Mouse (Mus musculus): ENCODE results near the gene Nkx2-1.
"Not testable (repeated sequence)": the region's sequence is repeated elsewhere in the genome, so short reads cannot be mapped to it uniquely, and the experiment has no call there.

Nkx2-1 gene

DNA sequence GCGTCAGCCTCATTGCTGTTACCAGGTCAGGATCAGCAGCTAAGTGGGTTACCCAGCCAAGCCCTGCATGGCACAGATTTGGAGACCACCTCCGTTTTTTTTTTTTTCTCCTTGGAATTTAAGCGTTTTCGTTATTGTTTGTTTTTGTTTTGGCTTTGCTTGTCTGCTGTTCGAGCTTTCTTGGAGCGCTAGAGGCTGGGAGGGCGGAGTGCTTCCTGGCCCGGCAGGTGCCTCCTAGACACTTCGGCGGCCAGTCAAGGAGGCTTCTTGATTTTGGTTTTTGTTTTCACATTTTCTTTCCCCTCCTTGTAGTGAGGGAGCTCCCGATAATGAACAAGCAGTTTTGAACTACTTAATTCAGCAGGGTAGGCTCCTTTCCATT lies at the start of gene Nkx2-1:
Gene Nkx2-1 (minus strand): TSS at position 25 of the 382 bp plus-strand sequence.
- no peak for DNase-seq

DNA sequence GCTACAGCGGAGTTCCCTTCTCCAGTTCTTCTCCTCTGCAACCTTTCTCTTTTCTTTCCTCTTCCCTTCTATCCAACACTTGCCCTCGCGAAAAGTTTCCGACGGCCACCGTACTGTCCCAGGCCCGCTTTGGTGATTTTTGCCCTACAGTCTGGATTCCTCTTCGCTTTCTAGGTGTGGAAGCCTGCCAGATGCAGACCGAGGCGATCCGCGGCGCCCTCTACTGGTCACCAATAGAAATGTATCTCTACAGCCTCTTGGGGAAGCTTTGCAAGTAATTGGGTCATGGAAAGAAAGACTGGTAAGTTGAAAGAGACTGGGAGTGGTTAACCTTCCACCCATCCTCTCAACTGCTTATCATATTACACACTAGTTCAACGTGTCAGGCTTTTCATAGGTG lies 4.4 kb upstream of the Nkx2-1 start:
- peak; percentile 78 for DNase-seq

DNA sequence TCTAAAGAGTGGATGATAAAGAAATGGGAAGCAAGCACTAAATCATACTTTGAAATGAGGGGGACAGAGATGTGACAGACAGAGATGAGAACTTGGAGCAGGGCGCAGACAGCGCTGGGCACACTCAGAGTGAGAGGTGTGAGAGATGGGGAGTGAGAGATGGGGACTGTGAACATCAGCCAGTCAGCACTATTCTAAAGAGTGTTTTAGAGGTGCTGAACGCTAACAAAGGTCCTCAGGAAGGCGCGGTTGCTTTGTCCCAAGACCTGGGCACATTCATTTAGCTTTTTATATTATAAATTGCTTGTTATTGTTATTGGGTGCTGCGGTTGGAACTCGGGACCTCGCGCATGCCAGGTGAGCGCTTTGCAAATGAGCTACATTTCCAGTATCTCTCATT lies 3.9 kb upstream of the Nkx2-1 start:
- DNase-seq = no peak

DNA sequence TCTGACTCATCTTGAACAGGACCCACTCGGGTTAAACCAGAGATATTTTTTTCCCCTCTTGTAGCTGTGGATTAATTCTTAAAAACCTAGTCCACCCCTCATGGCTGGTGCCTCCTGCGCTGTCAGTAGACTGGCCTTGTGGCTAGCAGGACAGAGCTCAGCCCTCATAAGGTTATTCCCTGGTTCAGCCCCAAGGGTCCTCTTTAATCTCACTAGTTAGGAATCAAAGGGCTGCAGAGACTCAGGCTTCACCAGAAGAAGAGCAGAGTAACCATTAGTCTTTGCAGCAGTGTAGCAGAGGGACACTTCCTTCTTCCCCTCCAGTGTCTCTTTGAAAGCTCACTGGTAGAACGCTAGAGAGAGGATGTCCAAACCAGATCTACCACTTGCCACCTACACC lies 1.9 kb upstream of the Nkx2-1 start:
- no peak for DNase-seq

DNA sequence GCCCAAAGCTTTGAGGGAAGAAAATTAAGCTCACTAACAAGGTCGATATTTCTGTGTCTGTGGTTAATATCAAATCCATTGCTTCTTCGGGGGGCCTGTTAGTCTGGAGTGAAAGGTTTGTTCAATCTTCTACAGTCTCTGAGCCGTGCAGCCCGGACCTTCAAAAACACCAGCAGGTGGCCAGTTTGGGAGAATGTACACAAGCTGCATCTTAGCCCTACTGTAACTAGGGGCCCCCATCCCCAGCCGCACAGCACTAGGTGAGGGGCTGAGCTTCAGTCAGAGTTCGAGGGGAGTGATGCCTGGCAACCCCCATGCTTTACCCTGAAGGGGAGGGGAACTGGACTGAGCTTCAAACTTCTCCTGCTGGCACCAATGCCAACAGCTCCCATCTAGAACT lies 1.2 kb upstream of the Nkx2-1 start:
- no peak for DNase-seq

DNA sequence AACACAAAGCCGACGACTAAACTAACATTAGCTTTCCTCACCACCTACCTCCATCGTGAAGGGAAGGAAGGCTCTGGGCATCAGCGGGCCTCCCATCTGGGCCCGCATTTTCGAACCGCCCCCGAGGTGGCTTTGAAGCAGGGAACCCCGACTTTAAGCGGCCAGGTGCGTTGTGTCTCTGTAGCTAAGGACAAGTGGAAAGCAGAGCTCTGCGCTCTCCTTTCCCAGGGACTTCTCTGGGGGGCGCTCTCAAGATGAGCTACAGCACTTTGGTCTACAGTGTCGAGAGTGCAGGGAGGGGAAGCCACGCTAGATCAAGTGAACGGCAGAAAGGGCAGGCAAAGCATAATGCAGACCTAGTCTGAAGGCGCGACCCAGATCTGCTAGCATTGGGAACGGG lies 634 bp upstream of the Nkx2-1 start:
- DNase-seq = no peak

DNA sequence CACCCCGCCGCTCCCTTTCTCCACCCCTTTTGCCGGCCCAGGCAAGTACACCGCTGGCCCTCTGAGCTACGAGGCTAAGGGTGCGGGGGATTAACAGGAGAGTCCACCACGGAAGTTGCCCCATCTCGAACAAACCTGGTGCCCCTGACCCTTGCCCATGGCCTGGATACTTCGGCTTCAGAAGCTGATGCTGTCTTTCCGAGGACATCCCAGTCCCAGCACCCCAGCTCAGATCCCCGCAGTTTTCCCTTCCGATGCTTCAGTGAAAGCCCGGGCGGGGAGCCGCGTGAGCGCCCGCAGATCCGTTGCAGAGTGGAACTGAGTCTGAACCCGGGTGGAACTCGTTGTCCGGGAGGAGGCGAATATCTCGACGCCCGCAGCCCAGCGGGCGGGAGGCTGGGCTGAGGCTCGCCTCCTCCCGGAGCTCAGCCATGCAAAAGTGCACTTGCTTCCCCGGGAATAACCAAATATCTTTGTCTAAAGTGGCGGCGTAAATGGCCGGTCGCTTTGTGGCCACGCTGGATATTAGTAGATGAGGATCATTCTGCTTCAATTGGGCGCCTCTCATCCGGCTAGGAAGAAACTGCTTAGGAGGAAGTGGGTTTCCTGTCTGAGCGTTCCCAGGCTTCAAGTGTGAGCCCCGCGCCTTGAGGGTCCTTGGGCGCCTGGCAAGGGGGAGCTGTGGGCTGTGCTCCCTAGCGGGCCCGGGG lies 379 bp downstream of the Nkx2-1 start:
- no peak for DNase-seq

DNA sequence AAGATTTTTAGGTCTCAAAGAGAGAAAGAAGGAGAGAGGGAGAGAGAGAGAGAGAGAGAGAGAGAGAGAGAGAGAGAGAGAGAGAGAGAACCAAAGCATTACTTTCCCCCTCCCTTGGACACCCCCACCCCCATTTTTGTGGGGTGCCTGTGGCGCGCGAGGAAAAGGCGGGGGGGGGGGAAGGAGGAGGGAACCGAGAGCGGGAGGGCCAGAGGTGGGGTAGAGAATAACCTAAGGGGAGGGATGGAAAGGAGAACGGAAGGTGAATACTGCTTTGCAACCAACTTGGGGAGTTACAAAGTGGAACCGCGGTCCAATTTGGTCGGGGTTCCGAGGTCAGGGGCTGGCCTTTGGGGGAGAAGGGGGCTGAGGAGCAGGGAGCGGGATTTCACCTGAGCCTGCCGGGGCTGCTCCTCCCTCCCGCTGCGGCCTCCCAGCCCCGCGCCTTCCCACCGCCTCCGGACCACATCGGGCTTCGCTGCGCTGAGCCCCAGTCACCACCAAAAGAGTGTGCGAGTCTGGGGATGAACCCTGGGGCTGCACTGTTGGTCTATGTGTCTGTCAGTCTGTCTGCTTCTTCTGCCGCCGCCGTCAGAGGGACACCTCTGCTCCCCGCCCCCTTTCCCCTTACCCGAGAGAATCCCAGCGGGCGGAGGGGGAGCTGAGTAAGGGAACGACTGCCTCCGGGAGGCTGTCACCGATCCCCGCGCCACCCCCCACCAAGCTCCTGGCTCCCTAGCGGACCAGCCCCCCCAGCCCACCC lies 1.1 kb downstream of the Nkx2-1 start:
- no peak for DNase-seq

DNA sequence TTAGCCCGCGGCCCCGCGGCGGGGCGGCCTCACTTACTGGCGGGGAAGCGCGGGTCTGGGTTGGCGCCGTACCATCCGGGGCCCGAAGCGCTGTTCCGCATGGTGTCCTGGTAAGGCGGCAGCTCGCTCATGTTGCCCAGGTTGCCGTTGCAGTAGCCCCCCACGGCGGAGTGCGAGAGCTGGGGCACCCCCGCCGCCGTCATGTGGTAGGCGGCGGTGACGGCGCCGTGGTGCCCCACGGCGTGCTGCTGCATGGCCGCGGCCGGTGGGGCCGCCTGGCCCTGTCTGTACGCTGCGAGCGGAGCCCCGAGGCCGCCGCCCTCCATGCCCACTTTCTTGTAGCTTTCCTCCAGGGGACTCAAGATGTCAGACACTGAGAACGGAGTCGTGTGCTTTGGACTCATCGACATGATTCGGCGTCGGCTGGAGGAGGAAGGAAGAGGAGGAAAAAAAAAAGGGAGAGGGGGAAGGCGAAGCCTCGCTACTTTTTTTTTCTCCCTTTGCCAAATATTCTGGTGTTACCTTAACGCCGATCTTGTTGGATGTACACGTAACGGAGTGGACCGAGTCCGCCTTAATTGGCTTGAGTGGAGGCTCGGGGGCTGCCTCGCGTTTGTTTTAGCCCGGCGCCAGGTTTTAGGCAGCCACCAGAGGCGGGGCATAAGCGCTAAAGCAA lies 1.9 kb downstream of the Nkx2-1 start:
- no peak for DNase-seq

DNA sequence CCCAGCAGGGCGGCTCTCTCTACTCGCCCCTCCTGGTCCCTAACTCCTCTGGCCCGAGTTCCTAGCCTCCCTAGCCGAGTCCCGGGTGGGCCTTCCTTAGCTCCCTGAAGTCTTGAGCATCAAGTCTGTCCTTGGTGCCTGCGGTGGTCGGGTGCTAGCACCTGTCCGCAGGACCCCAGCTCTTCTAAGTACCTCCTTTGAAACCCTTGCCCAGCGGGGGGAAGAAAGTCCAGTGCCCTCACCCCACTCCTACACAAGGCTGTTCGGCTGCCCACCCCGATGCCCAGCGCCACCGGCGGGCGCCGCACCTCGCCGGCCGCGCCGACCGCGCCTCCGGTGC lies 2.4 kb downstream of the Nkx2-1 start:
- DNase-seq = no peak

DNA sequence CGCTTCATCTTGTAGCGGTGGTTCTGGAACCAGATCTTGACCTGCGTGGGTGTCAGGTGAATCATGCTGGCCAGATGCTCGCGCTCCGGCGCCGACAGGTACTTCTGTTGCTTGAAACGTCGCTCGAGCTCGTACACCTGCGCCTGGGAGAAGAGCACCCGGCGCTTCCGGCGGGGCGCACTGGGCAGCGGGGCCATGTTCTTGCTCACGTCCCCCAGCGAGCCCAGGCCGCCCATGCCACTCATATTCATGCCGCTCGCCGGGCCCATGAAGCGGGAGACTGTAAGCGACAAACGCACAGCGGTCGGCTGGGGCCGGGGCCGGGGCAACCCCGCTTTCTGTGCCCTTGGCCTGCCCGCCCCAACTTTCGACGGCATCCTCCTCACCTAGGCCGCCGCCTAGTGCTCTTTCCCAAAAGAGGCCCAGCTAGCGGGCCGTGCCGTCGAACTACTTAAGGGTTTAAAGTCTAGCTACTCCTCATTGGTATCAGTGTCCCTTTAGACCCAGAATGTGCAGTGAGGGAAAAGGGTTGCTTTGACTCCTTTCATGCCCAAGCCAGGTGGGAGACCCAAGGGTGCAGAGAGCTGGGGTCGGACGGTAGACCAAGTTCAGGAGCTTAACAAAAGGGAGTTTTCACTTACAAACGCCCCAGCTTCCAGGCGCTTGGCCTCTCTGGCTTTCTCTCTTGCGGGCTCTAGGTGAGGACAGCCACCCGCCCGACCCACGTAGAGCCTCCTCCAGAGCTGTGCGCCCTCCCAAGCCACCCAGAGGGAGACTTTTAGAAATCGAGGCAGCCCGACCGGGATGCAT lies 3.0 kb downstream of the Nkx2-1 start:
- no peak for DNase-seq

DNA sequence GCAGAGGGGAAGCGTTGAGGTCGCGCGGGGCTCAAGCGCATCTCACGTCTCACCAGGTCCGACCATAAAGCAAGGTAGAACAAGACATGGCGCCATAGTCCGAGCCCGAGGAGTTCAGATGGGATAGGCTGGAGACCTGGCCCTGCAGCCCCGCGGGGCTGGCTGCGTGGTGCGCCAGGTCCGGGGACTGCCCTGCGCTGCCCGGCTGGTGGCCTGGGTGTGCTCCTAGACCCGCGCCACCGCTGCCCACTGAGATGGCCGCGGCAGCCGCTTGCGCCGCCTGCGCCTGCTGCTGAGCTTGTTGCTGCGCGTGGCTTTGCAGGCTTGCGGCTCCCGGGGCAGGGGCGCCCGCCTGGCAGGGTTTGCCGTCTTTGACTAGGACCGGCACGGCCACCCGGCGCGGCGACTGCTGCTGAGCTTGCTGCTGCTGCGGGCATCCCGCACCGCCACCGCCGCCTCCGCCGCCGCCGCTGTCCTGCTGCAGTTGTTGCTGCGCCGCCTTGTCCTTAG lies 3.7 kb downstream of the Nkx2-1 start:
- no peak for DNase-seq

DNA sequence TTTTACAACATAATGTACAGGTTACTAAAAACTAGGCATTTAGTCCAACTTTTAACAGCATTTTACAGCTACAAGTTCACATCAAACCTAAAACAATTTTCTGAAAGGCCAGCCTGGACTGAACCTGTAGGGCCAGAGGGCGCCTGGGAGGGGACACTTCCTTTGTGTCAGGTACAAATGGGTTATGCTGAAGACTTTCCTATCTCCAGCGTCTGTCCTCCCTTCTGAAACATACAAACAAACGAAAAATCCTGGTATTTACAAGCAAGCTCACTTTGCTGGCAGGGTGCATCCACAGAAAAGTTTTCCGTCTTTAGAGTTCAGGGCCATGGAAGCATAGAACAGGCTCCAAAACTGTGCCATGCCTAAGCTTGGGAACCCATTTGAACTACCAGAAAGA lies 4.6 kb downstream of the Nkx2-1 start:
- no peak for DNase-seq

DNA sequence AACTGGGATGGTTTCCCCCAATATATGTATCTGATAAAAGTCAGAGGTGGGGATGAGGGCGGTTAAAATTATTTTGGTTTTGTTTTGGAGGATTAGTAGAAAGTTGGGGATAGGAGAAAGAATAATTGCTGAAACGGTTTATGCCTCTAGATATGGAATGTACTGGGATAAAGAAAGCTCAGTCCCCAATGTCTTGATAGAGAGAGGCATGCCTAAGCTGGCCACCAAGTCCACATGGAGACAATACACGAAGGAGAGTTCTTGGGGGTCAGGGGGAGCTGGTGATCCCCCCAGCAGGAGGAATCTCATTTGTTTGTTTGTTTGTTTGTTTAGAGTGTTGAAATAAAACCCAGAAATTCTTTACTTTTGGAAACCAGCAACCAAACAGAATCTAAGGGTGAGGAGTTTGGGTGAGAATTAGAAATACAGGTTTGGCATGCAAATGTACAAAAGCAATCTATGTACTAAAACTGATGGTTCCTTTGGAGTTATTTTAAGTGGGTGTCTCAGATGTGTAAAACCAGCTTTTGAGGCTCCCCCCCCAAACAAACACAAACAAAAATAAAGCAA lies 5.6 kb downstream of the Nkx2-1 start:
- no peak for DNase-seq

DNA sequence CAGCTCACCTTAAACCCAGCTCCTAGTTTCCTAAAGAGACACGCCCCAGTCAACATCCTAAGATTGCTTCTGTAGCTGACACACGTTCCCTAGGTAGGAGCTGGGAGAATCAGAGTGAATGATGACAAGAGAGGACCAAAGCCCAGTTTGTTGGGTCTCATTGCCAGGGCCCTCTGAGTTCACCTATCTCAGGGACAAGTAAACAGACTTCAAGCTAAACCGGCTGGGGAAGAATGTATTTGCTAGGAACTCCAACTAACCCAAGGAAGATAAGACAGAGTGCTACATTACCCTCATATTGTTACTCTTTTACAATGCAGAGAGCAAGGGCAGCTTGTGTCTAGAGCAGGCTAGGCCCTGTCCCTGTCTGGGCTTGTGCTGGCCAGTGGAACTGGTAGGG lies 6.8 kb downstream of the Nkx2-1 start:
- DNase-seq = no peak

DNA sequence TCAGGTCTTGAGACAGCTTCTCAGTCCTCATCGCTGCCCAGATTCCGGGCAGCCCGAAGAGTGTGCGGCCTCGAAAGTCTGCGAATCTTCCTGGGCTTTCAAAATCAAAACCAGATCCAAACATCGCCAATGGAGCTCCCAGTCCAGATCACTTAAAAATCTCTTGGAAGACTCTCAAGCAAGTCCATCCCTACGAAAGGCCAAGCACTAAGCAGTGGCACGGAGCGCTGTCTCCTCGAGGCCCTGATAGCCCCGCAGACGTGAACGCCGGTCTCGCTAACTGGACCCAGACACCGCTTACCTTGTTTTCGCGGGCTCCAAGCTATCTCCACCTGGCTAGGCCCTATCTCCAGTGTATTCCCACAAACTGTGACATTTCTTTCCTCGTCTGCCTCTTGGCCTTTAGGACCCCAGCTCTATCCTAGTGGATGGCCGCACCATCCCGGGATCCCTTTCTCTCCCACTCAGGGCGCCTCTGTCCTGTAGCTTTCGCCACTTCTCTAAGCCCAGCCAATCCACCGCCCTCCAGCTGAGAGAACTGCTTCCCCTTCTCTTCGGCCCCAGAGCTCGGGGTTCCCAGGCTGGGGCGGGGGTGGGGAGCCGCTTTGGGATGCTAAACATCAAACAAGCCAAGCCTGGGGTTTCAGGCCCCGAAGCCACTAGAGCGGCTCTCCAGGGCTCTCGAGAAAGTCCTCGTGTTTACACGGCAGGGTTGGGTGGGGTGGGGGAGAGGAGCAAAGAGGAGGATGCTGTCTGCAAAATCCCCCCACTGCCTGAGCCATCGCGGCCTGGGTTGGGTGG lies 7.6 kb downstream of the Nkx2-1 start:
- DNase-seq = no peak

DNA sequence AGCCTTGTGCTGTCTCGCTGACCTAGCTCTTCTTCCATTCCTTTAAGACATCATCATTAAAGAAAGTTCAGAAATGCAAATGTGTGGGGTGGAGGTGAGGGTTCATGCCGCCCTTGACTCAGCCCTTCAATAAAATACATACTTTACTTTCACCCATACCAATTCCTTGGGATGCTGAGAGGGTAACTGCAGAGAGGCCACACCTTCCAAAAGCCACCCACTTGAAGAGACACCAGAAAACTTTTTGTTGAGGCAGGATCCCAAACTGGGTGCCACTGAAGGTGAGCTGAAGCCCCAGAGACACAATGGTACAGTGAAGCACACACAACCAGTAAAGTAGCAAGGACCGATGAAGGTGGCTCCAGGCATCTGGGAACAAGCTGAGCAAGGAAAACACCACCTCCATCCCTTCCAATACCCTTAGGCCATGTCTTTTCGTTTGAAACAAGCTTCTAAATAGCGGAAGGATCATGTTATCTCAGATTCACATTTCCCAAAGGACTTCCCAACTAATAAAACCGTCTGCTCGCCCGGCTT lies 8.6 kb downstream of the Nkx2-1 start:
- no peak for DNase-seq

DNA sequence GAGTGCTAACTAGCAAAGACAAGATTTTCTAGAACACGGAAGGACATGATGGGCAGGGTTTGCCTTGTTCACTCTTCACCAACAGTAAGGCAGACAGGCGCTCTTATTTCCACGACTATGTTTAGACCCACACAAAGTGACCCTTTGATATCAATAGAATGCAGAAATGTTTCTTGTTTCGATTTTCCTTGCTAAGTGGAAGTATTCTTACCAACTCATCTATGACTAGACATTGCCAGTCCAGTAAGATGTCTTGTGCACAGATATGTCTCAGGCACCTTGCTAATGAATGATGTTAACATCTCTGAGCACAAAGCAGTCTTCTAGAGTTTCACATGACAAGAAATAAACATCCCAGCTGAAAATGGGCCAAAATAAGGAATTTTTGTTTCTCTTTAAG lies 9.6 kb downstream of the Nkx2-1 start:
- DNase-seq = no peak

DNA sequence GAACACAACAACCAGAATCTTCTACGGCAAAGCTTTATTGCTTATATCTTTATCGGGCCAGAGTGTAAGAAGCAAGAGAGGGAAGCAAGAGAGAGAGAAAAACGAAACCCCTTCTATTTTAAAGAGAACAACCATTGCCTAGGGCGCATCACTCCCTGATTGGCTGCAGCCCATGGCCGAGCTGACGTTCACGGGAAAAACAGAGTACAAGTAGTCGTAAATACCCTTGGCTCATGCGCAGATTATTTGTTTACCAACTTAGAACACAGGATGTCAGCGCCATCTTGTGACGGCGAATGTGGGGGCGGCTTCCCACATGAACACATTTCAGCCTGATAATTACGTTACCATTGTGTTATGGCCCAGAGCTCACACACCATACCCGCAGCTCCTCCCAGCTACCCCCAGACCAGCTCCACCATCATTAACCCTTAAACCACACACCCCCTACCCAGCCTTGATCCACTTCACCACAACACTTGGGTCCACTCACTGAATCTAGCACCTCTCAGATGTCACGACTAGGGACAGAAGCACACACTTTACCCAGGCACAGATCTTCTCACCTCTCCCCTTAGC lies 11.4 kb downstream of the Nkx2-1 start:
- DNase-seq = not testable (repeated sequence)

DNA sequence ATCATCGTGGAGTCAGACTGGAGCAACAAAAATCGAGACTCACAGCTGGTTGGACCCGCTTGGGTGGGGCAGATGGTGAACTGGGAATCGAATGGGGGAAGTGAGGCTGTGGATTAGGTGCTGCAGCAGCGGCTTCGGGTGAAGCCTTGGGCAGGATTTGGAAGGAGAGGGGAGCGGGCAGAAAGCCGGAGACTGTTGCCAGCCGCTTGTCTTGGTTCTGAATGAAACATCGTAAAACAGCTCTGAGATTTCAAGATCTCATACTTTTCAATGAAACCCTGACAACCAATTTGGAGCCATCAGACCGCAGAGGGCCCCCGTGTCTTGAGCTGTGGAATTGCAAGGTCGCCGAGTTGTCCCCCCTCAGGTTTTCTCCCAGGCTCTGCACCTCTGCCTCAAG lies 12.5 kb downstream of the Nkx2-1 start:
- DNase-seq = no peak

DNA sequence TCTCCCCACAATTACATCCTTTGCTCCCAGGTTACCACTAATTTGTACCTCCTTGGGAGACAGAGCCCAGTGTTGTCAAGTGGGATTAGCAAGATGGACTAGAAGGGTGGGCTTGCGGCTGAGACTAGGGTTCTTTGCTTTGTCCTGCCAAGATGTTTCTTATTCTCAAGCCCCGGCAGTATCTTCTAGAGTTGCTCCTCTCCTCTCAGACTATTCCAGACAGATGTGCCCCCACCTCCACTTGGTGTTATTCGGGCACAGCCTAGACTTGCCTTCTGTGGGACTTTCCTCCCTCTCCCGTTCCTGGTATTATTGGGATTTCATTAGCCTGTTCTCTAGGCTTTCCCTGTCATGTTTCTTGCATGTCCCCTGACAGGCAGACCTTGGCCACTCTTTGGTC lies 14.5 kb downstream of the Nkx2-1 start:
- no peak for DNase-seq

All from right cerebral cortex, adult 18-20 months (tissue).